Mouse (Mus musculus): Measurements from ENCODE around the gene Npdc1. TPM values are rescaled to one million over a fixed set of nuclear protein-coding genes. Genes with fewer than 3 reads are reported as not detected.
"Not testable (repeated sequence)": the region's sequence is repeated elsewhere in the genome, so short reads cannot be mapped to it uniquely, and the experiment has no call there.

The Npdc1 gene
- polyA plus RNA-seq, 1 experiment, result not detected

GRCm38 (mm10) chr2:25402377-25402971 is 3.3 kb downstream of the Npdc1 start:
- no peak for TF ChIP-seq GATA1 (IDR thresholded peaks at IDR 0.05; ENCODE audit: low read length)
- no peak for TF ChIP-seq TAL1 (IDR thresholded peaks at IDR 0.05; ENCODE audit: low read length)
- Histone ChIP-seq H3K4me1 (ENCODE audit: control insufficient read depth) (peaks cover 8% of the 10 kb centered on the region), H3K9me3 (ENCODE audit: control insufficient read depth, low read length) (no peaks in the 10 kb centered on the region), H3K4me3 (replicated peaks) (no peak overlapping the region), H3K36me3 (ENCODE audit: control insufficient read depth) (no peaks in the 10 kb centered on the region), H3K27me3 (ENCODE audit: control insufficient read depth) (peaks cover 83% of the 10 kb centered on the region)

DNA sequence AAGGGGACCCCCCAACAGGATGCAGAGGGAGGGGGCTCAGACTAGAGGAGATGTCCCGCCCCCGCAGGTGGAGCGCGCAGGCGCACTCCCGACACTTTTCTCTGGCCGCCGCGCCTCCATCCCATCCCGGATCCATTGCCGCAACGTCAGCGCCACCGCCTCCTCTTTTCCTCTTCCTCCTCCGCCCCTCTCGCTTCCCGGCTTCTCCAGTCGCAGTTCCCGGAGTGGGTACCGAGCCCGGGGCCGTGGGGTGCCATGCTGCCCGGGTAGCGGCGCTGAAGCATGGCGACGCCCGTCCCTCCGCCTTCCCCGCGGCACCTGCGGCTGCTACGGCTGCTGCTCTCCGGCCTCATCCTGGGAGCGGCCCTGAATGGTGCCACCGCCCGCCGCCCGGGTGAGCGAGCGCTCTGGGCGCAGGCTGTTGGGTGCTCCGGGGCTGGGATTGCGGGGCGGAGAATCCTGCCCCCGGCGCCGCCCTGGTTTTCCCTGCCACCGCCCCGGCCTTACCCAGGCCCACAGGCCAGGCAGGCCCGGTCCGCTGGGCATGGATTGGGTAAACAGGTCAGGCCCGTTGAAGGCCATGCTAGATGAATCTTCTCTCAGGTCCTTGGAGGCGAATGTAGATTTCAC is 3.9 kb downstream of the Npdc1 start:
- H3K27me3 ChIP-seq (ENCODE audit: control insufficient read depth), result peaks cover 77% of the 10 kb centered on the region
- peak overlapping the region; percentile 34 for H3K4me3 ChIP-seq (replicated peaks)

DNA sequence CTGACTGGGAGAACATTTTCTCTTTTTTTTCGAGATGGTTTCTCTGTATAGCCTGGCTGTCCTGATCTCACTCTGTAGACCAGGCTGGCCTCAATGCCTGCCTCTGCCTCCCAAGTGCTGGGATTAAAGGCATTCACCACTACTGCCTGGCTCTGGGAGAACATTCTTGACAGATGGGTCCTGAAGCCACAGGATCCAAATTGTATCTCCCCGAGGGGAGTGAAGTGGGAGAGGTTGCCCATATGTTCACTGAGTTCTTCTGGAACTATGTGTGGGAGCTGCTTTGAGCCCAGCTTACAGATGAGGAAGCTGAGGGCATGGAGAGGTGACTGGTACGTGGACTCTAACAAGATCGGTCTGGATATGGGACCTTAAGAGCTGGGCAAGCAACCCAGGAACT is 4.8 kb downstream of the Npdc1 start:
- no peak overlapping the region for H3K4me3 ChIP-seq (replicated peaks)

More for the DNA sequence above, 3.9 kb downstream of the Npdc1 start:
- no peaks in the 10 kb centered on the region for H3K9me3 ChIP-seq (ENCODE audit: control insufficient read depth, low read length)
- H3K4me1 ChIP-seq (ENCODE audit: control insufficient read depth), result peaks cover 8% of the 10 kb centered on the region
- no peaks in the 10 kb centered on the region for H3K36me3 ChIP-seq (ENCODE audit: control insufficient read depth)
- no peak for TF ChIP-seq TAL1 (IDR thresholded peaks at IDR 0.05; ENCODE audit: low read length)
- no peak for TF ChIP-seq GATA1 (IDR thresholded peaks at IDR 0.05; ENCODE audit: low read length)

GRCm38 (mm10) chr2:25408908-25409307 is 9.8 kb downstream of the Npdc1 start:
- H3K36me3 ChIP-seq (ENCODE audit: control insufficient read depth), result no peaks in the 10 kb centered on the region
- TF ChIP-seq GATA1 (IDR thresholded peaks at IDR 0.05; ENCODE audit: low read length), result no peak
- no peak for TF ChIP-seq TAL1 (IDR thresholded peaks at IDR 0.05; ENCODE audit: low read length)
- H3K4me1 ChIP-seq (ENCODE audit: control insufficient read depth), result no peaks in the 10 kb centered on the region
- H3K4me3 ChIP-seq (replicated peaks), result no peak overlapping the region
- H3K27me3 ChIP-seq (ENCODE audit: control insufficient read depth), result peaks cover 24% of the 10 kb centered on the region
- no peaks in the 10 kb centered on the region for H3K9me3 ChIP-seq (ENCODE audit: control insufficient read depth, low read length)

More for the DNA sequence above, 4.8 kb downstream of the Npdc1 start:
- H3K4me1 ChIP-seq (ENCODE audit: control insufficient read depth), result peaks cover 8% of the 10 kb centered on the region
- TF ChIP-seq TAL1 (IDR thresholded peaks at IDR 0.05; ENCODE audit: low read length), result no peak
- no peak for TF ChIP-seq GATA1 (IDR thresholded peaks at IDR 0.05; ENCODE audit: low read length)
- H3K36me3 ChIP-seq (ENCODE audit: control insufficient read depth), result no peaks in the 10 kb centered on the region
- peaks cover 71% of the 10 kb centered on the region for H3K27me3 ChIP-seq (ENCODE audit: control insufficient read depth)
- no peaks in the 10 kb centered on the region for H3K9me3 ChIP-seq (ENCODE audit: control insufficient read depth, low read length)

- H3K36me3 ChIP-seq (ENCODE audit: control insufficient read depth); H3K4me3 ChIP-seq (replicated peaks); H3K4me1 ChIP-seq (ENCODE audit: control insufficient read depth); H3K9me3 ChIP-seq (ENCODE audit: control insufficient read depth, low read length); H3K27me3 ChIP-seq (ENCODE audit: control insufficient read depth): not testable (repeated sequence)
These were observed 14.3 kb downstream of the Npdc1 start for GRCm38 (mm10) chr2:25413436-25413835.

DNA sequence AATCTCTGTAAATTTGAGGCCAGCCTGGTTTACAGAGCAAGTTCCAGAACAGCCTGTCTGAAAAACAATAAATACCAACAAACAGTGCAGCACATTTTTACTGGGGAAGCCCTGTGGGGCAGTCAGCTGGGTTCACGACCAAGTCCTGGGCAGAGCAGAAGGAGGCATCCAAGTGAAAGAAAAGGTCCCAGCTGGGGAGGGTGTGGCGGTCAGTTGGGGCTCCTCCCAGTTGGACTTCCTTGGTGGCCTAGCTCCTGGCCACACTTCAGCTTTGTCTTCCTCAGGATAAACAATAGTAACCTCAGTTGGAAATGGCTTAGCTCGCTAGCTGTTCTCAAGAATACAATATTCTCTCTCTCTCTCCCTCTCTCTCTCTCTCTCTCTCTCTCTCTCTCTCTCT is 18.3 kb downstream of the Npdc1 start:
- Histone ChIP-seq H3K4me3 (replicated peaks) (no peak overlapping the region), H3K9me3 (ENCODE audit: control insufficient read depth, low read length) (peaks cover 7% of the 10 kb centered on the region), H3K36me3 (ENCODE audit: control insufficient read depth) (no peaks in the 10 kb centered on the region), H3K4me1 (ENCODE audit: control insufficient read depth) (no peaks in the 10 kb centered on the region), H3K27me3 (ENCODE audit: control insufficient read depth) (no peaks in the 10 kb centered on the region; the same call in none of the 2 replicates)
- no peak for TF ChIP-seq TAL1 (IDR thresholded peaks at IDR 0.05; ENCODE audit: low read length)
- TF ChIP-seq GATA1 (IDR thresholded peaks at IDR 0.05; ENCODE audit: low read length), result no peak

GRCm38 (mm10) chr2:25421896-25422295 is 22.7 kb downstream of the Npdc1 start:
- peaks cover 14% of the 10 kb centered on the region for H3K27me3 ChIP-seq (ENCODE audit: control insufficient read depth)
- no peak overlapping the region for H3K4me3 ChIP-seq (replicated peaks)
- TF ChIP-seq TAL1 (IDR thresholded peaks at IDR 0.05; ENCODE audit: low read length) (no peak), GATA1 (IDR thresholded peaks at IDR 0.05; ENCODE audit: low read length) (no peak)
- peaks cover 7% of the 10 kb centered on the region for H3K9me3 ChIP-seq (ENCODE audit: control insufficient read depth, low read length)
- H3K36me3 ChIP-seq (ENCODE audit: control insufficient read depth), result no peaks in the 10 kb centered on the region
- no peaks in the 10 kb centered on the region for H3K4me1 ChIP-seq (ENCODE audit: control insufficient read depth)

- TF ChIP-seq GATA1 (IDR thresholded peaks at IDR 0.05; ENCODE audit: low read length) (no peak), TAL1 (IDR thresholded peaks at IDR 0.05; ENCODE audit: low read length) (no peak)
- peaks cover 14% of the 10 kb centered on the region for H3K27me3 ChIP-seq (ENCODE audit: control insufficient read depth)
- H3K9me3 ChIP-seq (ENCODE audit: control insufficient read depth, low read length), result peaks cover 7% of the 10 kb centered on the region
- H3K4me1 ChIP-seq (ENCODE audit: control insufficient read depth), result peaks cover under 1% of the 10 kb centered on the region
- H3K36me3 ChIP-seq (ENCODE audit: control insufficient read depth), result no peaks in the 10 kb centered on the region
- H3K4me3 ChIP-seq (replicated peaks), result no peak within 1 kb of the TSS
These were observed 23.6 kb downstream of the Npdc1 start, which contains the start of gene Fut7 for GRCm38 (mm10) chr2:25422587-25423410. Gene Fut7 (plus strand): TSS chr2:25423267.

- Histone ChIP-seq H3K9me3 (ENCODE audit: control insufficient read depth, low read length) (peaks cover 7% of the 10 kb centered on the region), H3K36me3 (ENCODE audit: control insufficient read depth) (no peaks in the 10 kb centered on the region), H3K4me1 (ENCODE audit: control insufficient read depth) (peaks cover 8% of the 10 kb centered on the region), H3K4me3 (replicated peaks) (no peak overlapping the region), H3K27me3 (ENCODE audit: control insufficient read depth) (peaks cover 15% of the 10 kb centered on the region)
- TF ChIP-seq GATA1 (IDR thresholded peaks at IDR 0.05; ENCODE audit: low read length), result no peak
These were observed 24.5 kb downstream of the Npdc1 start for GRCm38 (mm10) chr2:25423626-25424025.
